Mouse (Mus musculus) layer of hippocampus, adult 11-12 months (tissue): ENCODE results near the gene Gm20388.

ENCODE experiments used
- DNase-seq: peaks from one replicate; pipeline ENCODE4 v3.0.0; 2022; ENCODE audit warnings: low spot score

Gene Gm20388

DNA sequence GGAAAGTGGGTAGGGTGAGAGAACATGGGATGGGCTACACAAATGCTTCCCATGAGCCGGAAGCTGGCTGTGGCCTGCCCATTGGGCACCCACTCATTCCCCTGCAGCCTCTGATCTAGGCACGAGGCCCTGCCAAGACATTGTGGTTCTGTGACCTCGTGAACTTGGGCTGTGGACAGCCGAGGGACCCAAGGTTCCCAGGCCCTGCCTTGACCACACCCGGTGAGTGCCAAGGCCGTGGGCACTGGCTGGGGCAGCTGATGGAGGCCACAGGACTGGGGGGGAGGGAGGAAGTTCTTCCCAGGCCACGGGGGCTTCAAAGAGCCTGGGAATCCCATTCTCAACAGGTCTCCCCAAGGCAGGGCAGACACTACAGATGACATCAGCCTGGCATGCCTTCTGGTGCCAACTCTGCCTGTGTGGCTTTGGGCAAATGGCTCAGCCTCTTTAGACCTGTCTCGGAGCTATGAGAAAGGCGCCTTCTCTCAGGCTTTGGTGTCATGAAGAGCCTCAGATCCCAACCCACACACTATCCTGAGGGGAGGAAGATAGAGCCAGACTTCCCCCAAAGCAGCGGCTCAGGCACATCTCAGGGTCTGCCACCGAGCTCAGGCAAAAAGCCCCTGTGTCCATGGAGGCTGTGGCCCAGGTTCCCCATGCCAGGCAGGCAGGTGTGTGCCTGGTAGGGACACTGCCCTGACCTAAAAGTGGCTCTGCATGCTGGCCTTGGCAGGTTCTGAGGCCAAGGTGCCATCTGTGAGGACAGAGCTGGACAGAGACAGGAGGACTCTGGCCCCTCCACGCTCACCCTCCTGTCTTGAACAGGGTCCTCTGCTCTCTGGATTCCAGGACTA lies 2941.3 kb downstream of the Gm20388 start:
- DNase-seq = no peak

DNA sequence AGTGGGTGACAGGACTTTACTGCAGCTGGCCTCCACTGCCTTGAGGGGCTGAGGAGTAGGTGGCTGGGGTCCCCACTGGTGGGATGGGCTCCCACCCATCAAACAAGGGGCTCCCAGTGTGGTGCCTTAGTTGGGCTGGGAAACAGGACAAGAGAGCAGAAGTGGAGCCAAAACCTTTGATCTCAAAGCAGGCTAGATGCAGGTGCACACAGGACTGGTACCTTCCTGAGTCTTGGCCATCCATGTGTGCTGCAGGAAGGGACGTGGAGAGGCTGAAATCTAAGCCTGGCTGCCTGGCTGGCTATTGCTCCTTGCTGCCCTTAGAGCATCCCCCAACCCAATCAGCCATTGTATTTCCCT lies 2941.9 kb downstream of the Gm20388 start:
- no peak for DNase-seq

DNA sequence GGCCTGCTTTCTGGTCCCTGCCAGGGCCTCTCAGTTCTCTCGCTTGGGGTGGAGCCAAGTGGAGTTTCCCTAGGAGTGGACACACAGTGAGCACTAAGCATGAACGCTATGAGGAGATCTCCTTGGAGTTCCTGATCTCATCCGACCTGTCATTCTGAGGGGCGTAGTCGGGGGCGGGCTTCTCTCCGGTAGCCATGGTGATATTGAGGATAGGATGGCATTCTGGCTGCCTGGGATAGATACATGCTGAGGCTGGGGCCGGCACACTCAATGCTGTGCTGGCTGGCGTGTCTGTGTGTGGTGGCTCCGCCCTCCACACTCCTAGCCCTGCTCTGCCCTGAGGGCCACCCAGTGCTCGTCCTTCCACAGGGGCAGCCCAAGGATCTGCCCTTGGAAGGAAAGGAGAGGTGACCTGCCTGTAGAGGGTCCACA lies 2942.7 kb downstream of the Gm20388 start:
- peak; percentile 25 for DNase-seq

DNA sequence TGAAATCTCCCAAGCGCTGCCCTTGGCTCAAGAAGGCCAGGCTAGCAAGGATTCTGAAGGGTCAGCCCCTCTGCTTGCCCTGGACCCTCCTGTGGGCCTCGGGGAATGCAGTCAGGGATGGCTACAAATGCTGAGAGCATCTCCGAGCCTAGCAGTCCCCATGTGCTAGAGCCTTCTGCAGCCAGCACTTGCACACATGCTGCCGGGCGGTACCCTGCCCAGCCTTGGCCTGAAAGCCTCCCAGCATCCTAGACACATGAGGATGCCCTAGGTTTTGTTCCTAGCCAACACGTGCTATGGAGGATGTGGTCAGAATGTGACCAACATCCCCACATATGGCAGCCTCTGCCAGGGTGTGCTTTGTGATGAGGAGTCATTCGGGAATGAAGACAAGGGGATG lies 2943.7 kb downstream of the Gm20388 start:
- no peak for DNase-seq

DNA sequence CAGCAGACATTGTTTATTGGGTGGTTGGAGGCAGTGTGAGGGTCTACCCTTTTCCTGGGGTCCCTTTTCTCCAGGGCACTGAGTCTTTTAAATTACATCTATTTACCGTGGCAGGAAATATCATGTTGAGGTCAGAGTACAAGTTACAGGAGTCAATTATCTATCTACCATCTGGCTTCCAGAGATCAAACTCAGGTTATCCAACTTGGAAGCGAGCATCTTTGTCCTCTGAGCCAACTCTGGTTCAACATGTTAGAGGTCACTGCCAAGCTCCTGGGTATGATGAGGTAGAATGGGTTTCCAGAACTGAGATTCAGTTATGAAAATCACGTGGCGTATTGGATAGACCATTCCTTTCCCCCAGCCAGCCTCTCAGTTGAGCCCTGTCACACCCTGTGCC lies 2944.5 kb downstream of the Gm20388 start:
- DNase-seq = no peak

DNA sequence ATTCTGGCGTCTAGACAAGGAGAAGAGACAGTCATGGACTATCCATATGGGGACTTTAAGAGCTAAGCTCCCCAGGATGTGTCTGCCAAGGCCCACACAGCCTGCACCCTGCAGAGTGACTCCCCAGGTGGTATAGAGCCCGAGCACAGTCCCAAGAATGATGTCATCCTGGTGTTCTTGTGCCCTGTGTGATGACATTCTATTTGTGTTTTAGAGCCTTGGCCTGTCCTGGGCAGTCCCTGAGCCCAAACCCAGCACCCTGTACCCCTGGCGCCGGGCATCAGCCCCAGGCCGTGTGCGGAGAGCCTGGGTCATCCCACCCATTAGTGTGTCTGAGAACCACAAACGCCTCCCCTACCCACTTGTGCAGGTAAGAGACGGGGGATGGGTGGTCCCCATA lies 2945.6 kb downstream of the Gm20388 start:
- no peak for DNase-seq

DNA sequence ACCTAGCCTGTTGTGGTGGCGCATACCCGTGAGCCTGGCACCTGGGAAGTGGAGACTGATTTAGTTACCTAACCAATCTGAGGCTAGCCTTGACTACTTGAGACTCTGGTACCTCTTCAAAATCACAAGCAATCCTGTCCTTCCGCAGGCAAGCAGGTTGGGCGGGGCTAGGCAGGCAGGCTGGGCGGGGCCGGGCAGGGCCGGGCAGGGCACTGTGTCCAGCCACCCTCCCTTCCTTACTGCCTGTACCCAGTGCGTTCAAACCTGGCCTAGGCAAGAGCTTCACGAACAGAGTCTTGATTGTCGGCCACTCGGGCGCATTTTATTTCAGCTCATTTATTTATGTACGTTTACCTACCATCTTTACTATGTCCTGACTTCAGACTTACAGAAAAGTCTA lies 2949.2 kb downstream of the Gm20388 start:
- no peak for DNase-seq

DNA sequence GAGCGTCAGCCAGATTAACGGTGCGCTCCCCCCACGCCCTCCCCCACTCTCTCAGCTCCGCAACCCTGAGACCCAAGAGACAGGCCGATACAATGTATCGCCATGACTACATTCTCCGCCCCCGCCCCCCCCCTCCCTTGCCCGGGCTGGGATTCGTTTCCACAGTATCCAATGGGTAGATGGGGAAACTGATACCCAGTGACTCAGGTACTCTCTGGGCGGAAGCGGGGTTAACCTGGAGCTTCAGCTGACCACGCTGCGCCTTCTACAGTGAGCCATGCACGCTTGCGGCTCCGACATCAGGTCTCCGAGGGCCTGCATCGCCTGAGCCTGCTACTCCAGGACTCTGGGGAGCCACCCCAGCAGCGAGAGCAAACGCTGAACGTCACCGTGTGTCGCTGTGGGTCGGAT lies 2954.1 kb downstream of the Gm20388 start:
- DNase-seq = no peak

DNA sequence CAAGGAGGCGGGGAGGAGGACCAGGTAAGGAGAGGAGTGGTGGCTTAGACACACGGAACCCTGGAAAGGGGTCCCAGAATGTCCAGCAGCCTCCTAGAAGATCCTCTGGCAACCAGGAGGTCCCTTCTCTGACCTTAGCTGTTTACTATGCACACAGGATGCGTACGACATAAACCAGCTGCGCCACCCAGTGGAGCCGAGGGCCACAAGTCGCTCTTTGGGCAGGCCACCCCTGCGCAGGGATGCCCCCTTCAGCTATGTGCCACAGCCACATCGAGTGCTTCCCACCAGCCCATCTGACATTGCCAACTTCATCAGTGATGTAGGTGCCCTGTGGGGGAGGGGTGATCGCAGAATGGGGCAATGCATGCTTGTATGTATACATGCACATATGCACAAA lies 2954.8 kb downstream of the Gm20388 start:
- no peak for DNase-seq

DNA sequence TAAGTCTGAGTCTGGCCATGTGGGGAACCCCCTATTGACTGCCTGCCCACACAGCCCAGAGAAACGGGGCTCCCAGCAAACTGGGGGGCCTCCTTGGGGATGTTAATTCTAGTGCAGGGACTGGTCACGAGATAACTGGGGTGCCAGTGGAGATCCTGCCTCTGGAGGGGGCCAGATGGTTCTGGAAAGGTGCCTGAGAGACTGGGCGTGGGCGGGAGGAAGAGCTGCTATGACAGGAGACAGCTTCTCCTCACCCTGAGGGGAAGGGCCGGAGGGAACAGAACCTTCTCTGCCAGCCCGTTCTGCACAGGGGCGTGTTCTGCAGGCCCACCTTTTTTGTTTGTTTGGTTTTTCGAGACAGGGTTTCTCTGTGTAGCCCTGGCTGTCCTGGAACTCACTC lies 2955.6 kb downstream of the Gm20388 start:
- no peak for DNase-seq

DNA sequence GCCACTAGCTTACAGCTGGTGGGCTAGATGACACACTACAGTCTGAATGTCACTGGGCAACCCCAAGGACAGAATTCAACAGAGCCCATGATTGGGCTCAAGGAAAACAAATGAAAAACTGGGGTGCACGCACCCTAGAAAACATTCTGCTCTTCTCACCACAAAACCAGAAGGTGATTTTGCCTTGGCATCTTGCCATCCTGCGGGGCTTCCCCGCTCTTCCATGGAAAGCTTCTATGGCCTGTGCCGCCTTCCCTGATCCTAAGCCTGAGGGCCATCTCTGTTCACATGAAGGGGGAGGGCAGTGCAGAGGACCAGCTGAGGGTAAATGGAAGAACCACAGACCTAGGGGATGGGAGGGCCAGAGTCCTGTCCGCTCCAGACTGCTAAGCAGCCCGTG lies 2957.3 kb downstream of the Gm20388 start:
- DNase-seq = no peak

DNA sequence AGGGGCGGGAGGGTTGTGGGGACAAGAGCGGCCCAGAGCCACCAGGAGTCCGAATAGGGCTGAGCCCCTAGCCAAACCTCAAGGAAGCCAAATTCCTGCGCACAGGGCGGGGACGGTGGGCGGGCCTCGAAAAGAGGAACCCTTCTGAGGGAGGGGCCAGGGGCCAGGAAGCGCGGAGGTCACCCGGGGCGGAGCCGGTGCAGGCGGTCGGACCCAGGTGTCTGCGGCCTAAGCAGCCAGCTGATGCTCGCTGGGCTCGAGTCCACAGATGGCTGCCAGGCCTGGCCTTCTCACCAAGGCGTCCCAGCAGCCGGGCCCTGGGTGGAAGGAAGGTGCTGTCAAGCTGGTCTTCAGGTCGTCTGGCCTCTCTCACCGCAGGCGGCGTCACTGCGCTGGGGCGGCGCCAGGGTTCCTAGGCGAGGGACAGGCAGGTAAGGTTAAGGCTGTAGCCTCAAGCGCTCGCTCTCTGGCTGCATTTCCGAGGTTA lies 2959.8 kb downstream of the Gm20388 start:
- DNase-seq = no peak

DNA sequence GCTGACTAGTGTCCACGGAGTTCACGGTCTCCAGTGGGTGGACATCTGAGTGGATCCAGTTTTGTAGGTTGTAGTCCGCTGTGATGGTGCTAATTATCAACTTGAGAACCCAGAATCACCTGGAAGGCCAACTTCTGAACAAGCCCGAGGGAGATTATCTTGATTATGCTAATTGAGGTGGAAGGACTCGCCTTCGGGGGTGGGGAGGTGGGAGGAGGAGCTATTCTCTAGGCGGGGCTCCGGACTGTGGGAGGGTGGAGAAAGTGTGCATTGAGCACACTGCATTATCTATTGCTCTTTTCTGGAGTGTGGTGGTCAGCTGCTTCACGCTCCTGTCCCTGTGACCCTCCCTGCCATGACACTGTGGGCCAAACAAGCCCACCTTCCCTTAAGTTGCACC lies 2961.0 kb downstream of the Gm20388 start:
- no peak for DNase-seq

DNA sequence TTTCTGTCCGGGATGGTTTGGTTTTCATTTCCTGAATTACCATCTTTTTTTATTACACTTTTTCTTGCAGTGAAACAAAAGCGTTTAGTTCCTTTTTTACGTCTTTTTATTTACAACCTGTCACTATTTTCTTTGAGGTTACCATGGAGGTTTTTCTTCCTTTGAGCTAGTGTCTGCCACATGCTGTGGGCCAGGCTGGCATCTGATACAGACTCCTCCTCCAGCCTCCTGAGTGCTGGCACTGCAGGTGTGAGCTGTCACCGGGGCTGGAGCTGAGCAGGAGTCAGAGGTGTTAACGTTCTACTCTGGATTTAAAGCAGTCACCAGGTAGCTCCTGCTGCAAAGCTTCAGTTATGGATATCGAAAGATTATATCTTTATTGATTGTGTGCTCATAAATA lies 2962.5 kb downstream of the Gm20388 start:
- no peak for DNase-seq

DNA sequence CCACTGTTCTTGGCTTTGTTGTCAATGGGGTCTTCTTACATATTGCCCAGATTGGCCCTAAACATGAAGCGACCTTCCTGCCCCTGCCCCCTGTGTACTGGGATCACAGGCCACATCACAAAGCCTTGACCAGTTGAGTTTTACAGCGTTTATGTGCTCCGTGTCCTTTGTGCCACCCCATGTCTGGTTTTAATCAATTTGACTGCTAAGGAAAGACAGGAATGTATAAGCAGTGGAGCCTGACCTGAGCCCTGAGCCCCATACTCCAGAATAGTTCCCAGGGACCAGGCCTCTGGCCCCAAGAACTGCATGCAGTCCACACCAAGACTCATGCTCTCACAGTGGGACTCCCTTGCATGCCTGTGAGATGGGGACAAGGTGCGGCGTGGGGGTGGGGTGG lies 2964.5 kb downstream of the Gm20388 start:
- DNase-seq = no peak

DNA sequence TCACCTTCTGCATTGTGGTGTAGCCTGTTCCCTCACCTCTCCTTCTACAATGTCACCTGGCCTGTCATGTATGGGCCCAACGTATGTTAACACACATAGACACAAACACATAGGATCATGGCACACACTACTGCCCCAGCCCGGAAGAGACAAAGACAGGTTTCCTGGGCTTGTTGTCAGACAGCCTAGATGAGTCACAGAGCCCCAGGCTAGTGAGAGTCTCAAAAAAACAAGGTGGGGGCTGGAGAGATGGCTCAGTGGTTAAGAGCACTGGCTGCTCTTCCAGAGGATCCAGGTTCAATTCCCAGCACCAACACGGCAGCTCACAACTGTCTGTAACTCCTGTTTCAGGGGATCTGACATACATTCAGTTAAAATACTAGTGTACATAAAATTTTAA lies 2967.6 kb downstream of the Gm20388 start:
- DNase-seq = no peak

DNA sequence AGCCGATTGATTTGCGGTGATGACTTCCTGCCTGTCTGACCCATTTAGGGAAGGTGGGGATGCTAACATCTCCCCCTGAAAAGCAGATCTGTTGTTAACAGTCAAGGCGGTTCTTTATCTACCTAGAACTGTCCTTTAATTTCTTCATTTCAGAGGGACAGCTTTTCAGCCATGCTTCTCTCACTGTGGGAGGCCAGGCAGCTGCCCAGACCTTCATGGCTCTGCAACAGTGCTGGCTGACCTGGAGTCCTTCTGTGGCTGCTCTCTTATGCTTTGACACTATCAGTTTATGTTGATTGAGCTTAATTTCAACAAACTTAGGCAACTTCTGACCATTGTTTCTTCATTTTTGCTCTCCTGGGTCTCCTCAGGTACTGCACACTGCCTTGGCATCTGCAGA lies 2969.7 kb downstream of the Gm20388 start:
- no peak for DNase-seq

DNA sequence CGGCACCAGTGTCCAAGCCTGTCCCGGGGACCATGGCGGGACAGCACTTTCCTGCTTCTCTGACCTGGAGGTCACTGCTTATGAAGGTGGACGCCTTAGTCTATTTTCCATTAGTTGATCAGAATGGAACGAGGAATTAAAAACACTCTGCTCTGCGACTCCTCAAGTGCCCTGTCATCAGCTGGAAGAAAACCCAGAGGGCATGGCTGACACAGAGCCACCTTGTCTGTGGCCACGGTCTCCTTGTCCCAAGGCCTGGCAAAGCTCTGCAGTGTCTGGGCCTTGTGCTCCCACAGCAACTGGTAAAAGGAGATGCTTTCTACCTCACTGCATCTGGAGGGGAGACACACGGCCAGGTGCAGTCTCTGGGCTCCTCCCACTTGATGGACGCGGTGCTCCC lies 2973.0 kb downstream of the Gm20388 start:
- DNase-seq = no peak

DNA sequence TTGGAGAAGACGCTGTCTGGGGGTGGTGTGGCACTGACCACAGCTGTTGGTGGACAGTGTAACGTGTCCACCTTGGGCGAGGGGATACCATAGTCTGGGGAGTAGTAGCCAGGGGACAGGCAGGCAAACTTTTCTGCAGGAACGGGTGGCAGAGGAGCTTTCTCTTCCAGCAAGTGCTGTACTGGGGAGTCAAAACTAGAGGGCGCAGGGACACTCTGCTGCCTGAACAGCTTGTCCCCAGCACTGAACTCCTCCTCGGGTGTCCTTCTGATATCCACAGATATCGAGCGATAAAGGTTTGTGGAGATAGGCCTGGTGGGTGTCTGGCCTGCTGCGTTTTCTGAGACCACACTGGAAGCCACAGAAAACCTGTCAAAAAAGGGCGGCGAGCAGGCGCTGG lies 2980.8 kb downstream of the Gm20388 start:
- no peak for DNase-seq

DNA sequence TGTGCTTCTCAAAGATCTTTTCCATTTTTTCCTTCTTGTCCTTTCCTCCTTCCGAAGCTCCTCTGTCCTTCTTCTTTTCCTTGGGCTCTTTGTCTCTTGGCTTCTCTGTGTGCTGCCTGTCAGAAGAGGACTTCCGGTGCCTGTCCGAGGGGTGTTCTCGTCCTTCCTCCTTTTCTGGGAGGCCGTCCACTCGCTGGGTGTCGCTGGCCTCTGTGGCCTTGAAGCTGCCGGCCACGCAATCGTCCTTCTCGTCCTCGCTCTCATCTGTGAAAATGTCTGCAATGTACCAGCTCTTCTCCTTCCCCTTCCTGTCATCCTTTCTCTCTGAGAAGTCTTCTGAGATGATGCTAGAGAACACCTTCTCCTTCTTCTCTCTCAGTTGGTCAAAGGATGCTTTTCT lies 2982.8 kb downstream of the Gm20388 start:
- no peak for DNase-seq

DNA sequence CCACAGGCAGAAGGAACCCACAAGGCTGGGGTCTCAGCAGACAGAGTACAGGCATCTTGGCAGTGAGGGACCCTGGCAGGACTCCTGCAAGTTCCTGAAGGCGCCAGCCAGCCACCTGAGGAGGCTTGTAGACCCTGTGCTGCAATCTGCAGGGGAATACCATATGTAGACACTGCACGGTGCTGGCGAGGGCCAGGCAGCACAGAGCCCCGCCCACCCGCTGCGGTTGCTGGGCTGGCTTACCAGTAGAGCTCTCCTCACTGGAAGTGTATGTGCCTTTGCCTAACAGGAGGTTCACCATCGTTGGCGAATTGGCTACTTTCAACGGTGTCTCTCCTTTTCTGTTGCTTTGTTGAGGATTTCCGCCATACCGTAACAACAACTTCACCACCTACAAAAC lies 2985.7 kb downstream of the Gm20388 start:
- no peak for DNase-seq

DNA sequence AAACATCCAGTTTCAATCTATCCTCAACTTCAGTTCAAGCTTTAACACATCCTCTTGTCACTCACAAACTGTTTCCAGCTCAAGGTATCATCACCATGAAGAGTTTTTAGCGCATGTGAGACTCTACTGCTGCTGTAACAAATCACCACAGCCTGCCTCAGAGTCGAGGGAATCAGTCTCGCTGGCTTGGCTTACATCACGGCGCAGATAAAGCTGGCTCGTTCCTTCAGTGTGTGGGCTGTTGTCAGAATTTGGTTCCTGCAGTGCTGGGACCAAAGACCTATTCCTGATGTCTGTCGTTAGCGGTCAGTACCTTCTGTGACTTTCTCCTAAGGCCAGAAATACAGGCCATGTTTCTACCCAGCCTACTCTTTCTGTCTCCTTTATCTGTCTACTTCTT lies 2986.6 kb downstream of the Gm20388 start:
- no peak for DNase-seq

DNA sequence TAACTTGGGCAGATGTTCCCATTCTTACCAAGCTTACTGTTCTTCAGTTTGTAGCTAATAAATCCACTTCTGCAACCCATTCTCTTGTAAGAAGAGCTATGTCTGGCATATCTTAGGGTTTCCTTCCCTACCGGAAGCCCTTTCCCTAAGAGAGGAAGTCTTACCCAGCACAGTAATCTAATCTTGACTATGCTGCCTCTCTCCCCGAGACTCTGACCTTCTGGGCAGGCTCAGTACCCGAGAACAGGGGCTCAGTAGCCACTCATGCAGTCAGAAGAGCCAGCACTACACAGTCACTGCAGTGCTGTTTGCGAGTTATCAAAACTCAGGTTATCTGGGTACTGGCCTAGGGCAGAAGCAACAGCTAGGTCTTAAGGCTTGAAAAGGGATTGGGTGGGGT lies 2987.4 kb downstream of the Gm20388 start:
- no peak for DNase-seq

DNA sequence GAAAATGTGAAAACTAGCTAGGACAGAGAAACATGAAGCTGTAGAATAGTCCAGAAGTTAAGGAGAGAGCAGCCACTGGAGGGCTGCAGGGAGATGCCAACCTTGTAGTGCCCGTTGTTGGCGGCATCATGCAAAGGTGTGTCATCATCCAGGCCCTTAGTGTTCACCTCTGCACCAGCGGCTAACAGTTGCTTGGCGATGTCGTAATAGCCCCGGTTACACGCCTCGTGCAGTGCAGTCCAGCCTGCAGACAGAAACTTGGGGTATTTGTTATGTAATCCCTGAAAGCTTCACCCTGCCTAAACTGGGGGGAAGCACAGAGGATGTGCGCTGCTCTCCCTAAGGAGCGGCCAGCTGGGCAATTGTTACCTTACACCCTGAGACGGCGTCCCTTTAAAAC lies 2987.8 kb downstream of the Gm20388 start:
- no peak for DNase-seq
